Mouse (Mus musculus): ENCODE data around the gene Pgm2l1.

DNA sequence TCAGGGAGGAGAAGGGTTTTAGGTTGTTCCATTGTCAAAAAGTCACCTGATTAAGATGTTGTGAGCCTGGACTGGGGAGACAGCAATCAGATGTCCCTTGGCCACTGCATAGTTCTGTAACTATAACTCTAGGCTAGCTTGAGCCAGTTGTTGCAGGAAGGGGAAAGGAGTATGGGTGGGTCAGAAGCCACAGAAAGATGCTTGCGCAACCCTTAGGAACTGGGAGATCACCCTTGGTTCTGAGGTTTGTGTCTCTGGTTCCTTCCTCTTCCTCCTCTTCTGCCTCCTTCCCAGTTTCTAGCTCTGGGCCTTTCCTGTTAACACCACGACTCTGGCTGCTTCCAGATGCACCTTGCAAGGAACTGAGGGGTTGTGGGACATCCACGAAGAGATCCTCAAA, 44.8 kb upstream of the Pgm2l1 start:
- no peak for TF ChIP-seq POLR2A (IDR thresholded peaks at IDR 0.05; ENCODE audit: control insufficient read depth, extremely low read depth, insufficient read depth, low read length, poor library complexity)
- no peak for TF ChIP-seq CTCF (IDR thresholded peaks at IDR 0.05; ENCODE audit: borderline replicate concordance, control insufficient read depth, extremely low read depth, insufficient read depth, low read length, poor library complexity)
